Mouse (Mus musculus): ENCODE data around the gene Cep170b. TPM values are rescaled to one million over a fixed set of nuclear protein-coding genes. Genes with fewer than 3 reads are reported as not detected.

Gene Cep170b
- polyA plus RNA-seq, 1 experiment, result 22.8 TPM

GRCm38 (mm10) chr12:112734881-112735655 lies 14.8 kb downstream of the Cep170b start:
- 75% methylated on average over 19 of the region's 19 CpGs for WGBS
- H3K4me3 ChIP-seq (ENCODE audit: control insufficient read depth, insufficient read depth, low read length), result no peak overlapping the region
- H3K36me3 ChIP-seq (ENCODE audit: control insufficient read depth, insufficient read depth, low read length), result no peaks in the 10 kb centered on the region
- no peaks in the 10 kb centered on the region for H3K4me1 ChIP-seq (replicated peaks; ENCODE audit: control insufficient read depth, insufficient read depth, low read length)
- TF ChIP-seq CTCF (IDR thresholded peaks at IDR 0.05; ENCODE audit: borderline replicate concordance, control insufficient read depth, extremely low read depth, insufficient read depth, low read length, poor library complexity), result no peak
- no peak for TF ChIP-seq POLR2A (IDR thresholded peaks at IDR 0.05; ENCODE audit: control insufficient read depth, extremely low read depth, insufficient read depth, low read length, poor library complexity)
- no peak for DNase-seq
- H3K27me3 ChIP-seq (ENCODE audit: control insufficient read depth, insufficient read depth, low read length), result no peaks in the 10 kb centered on the region
- H3K27ac ChIP-seq (ENCODE audit: control insufficient read depth, insufficient read depth, low read length), result no peak overlapping the region

- WGBS, result 95% methylated on average over 29 of the region's 29 CpGs
- no peaks in the 10 kb centered on the region for H3K27me3 ChIP-seq (ENCODE audit: control insufficient read depth, insufficient read depth, low read length)
- H3K27ac ChIP-seq (ENCODE audit: control insufficient read depth, insufficient read depth, low read length), result no peak overlapping the region
- no peaks in the 10 kb centered on the region for H3K36me3 ChIP-seq (ENCODE audit: control insufficient read depth, insufficient read depth, low read length)
- no peaks in the 10 kb centered on the region for H3K4me1 ChIP-seq (replicated peaks; ENCODE audit: control insufficient read depth, insufficient read depth, low read length)
- DNase-seq, result no peak
- TF ChIP-seq POLR2A (IDR thresholded peaks at IDR 0.05; ENCODE audit: control insufficient read depth, extremely low read depth, insufficient read depth, low read length, poor library complexity) (no peak), CTCF (IDR thresholded peaks at IDR 0.05; ENCODE audit: borderline replicate concordance, control insufficient read depth, extremely low read depth, insufficient read depth, low read length, poor library complexity) (no peak)
- H3K4me3 ChIP-seq (ENCODE audit: control insufficient read depth, insufficient read depth, low read length), result no peak overlapping the region
These were observed 15.8 kb downstream of the Cep170b start for GRCm38 (mm10) chr12:112735896-112736635.

GRCm38 (mm10) chr12:112736636-112736925 lies 16.3 kb downstream of the Cep170b start:
- 96% methylated on average over 10 of the region's 10 CpGs for WGBS
- Histone ChIP-seq H3K36me3 (ENCODE audit: control insufficient read depth, insufficient read depth, low read length) (no peaks in the 10 kb centered on the region), H3K27ac (ENCODE audit: control insufficient read depth, insufficient read depth, low read length) (no peak overlapping the region), H3K27me3 (ENCODE audit: control insufficient read depth, insufficient read depth, low read length) (no peaks in the 10 kb centered on the region), H3K4me1 (replicated peaks; ENCODE audit: control insufficient read depth, insufficient read depth, low read length) (no peaks in the 10 kb centered on the region), H3K4me3 (ENCODE audit: control insufficient read depth, insufficient read depth, low read length) (no peak overlapping the region)
- DNase-seq, result no peak
- TF ChIP-seq CTCF (IDR thresholded peaks at IDR 0.05; ENCODE audit: borderline replicate concordance, control insufficient read depth, extremely low read depth, insufficient read depth, low read length, poor library complexity), result no peak
- no peak for TF ChIP-seq POLR2A (IDR thresholded peaks at IDR 0.05; ENCODE audit: control insufficient read depth, extremely low read depth, insufficient read depth, low read length, poor library complexity)

GRCm38 (mm10) chr12:112737081-112737480 lies 16.8 kb downstream of the Cep170b start:
- H3K36me3 ChIP-seq (ENCODE audit: control insufficient read depth, insufficient read depth, low read length), result no peaks in the 10 kb centered on the region
- DNase-seq, result no peak
- 95% methylated on average over 7 of the region's 7 CpGs for WGBS

GRCm38 (mm10) chr12:112737761-112738160 lies 17.5 kb downstream of the Cep170b start:
- WGBS, result 97% methylated on average over 14 of the region's 14 CpGs
- H3K36me3 ChIP-seq (ENCODE audit: control insufficient read depth, insufficient read depth, low read length), result no peaks in the 10 kb centered on the region

More at GRCm38 (mm10) chr12:112737081-112737480, 16.8 kb downstream of the Cep170b start:
- Histone ChIP-seq H3K4me3 (ENCODE audit: control insufficient read depth, insufficient read depth, low read length) (no peak overlapping the region), H3K27me3 (ENCODE audit: control insufficient read depth, insufficient read depth, low read length) (no peaks in the 10 kb centered on the region), H3K4me1 (replicated peaks; ENCODE audit: control insufficient read depth, insufficient read depth, low read length) (no peaks in the 10 kb centered on the region), H3K27ac (ENCODE audit: control insufficient read depth, insufficient read depth, low read length) (no peak overlapping the region)
- no peak for TF ChIP-seq CTCF (IDR thresholded peaks at IDR 0.05; ENCODE audit: borderline replicate concordance, control insufficient read depth, extremely low read depth, insufficient read depth, low read length, poor library complexity)
- TF ChIP-seq POLR2A (IDR thresholded peaks at IDR 0.05; ENCODE audit: control insufficient read depth, extremely low read depth, insufficient read depth, low read length, poor library complexity), result no peak

GRCm38 (mm10) chr12:112738281-112739022 lies 18.2 kb downstream of the Cep170b start:
- TF ChIP-seq CTCF (IDR thresholded peaks at IDR 0.05; ENCODE audit: borderline replicate concordance, control insufficient read depth, extremely low read depth, insufficient read depth, low read length, poor library complexity), result no peak
- no peak for TF ChIP-seq POLR2A (IDR thresholded peaks at IDR 0.05; ENCODE audit: control insufficient read depth, extremely low read depth, insufficient read depth, low read length, poor library complexity)

More at GRCm38 (mm10) chr12:112737761-112738160, 17.5 kb downstream of the Cep170b start:
- TF ChIP-seq CTCF (IDR thresholded peaks at IDR 0.05; ENCODE audit: borderline replicate concordance, control insufficient read depth, extremely low read depth, insufficient read depth, low read length, poor library complexity), result no peak
- no peak for TF ChIP-seq POLR2A (IDR thresholded peaks at IDR 0.05; ENCODE audit: control insufficient read depth, extremely low read depth, insufficient read depth, low read length, poor library complexity)
- no peak overlapping the region for H3K4me3 ChIP-seq (ENCODE audit: control insufficient read depth, insufficient read depth, low read length)
- no peak for DNase-seq
- no peaks in the 10 kb centered on the region for H3K27me3 ChIP-seq (ENCODE audit: control insufficient read depth, insufficient read depth, low read length)
- H3K27ac ChIP-seq (ENCODE audit: control insufficient read depth, insufficient read depth, low read length), result no peak overlapping the region
- H3K4me1 ChIP-seq (replicated peaks; ENCODE audit: control insufficient read depth, insufficient read depth, low read length), result no peaks in the 10 kb centered on the region

More at GRCm38 (mm10) chr12:112738281-112739022, 18.2 kb downstream of the Cep170b start:
- DNase-seq, result no peak
- Histone ChIP-seq H3K4me3 (ENCODE audit: control insufficient read depth, insufficient read depth, low read length) (no peak overlapping the region), H3K27me3 (ENCODE audit: control insufficient read depth, insufficient read depth, low read length) (no peaks in the 10 kb centered on the region), H3K27ac (ENCODE audit: control insufficient read depth, insufficient read depth, low read length) (no peak overlapping the region), H3K36me3 (ENCODE audit: control insufficient read depth, insufficient read depth, low read length) (no peaks in the 10 kb centered on the region), H3K4me1 (replicated peaks; ENCODE audit: control insufficient read depth, insufficient read depth, low read length) (no peaks in the 10 kb centered on the region)
- 95% methylated on average over 31 of the region's 31 CpGs for WGBS
